Mouse (Mus musculus): ENCODE measurements at regions not wholly inside any gene's neighbourhood (a gene's known extent, or its start where the extent isn't known, plus 50 kb on each side); places are given as distances from the start of the nearest gene placed in this dataset.

GRCm38 (mm10) chr6:117114859-117115258, 53.5 kb upstream of the Cxcl12 start:
- no peak for DNase-seq (ENCODE audit: low spot score)

DNA sequence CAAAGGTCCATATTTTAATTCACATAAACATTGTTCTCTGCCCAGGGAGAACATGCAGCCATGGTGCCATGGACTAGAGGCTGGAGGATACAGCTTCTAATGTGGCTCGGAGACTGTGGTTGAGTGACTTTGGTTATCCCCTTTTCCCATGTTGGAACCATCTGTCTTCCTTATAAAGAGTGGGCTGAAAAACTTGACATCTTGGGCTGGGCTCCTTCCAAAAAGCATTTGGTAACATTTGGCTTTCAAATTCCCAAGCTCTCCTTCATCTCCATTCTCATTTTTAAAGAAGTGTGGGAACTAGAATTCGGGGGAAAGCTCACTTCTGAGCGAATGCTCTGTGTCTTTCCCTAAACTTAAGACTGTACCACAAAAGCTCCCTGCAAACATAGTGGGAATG, 50.3 kb upstream of the Cxcl12 start:
- DNase-seq (ENCODE audit: low spot score) = no peak

Data from spleen, adult 12 weeks (tissue).